Mouse (Mus musculus): ENCODE measurements around the gene Gpr132. TPM values are rescaled to one million over a fixed set of nuclear protein-coding genes. Genes with fewer than 3 reads are reported as not detected.

Gpr132 gene
- polyA plus RNA-seq, 1 experiment, result 0.06 TPM

DNA sequence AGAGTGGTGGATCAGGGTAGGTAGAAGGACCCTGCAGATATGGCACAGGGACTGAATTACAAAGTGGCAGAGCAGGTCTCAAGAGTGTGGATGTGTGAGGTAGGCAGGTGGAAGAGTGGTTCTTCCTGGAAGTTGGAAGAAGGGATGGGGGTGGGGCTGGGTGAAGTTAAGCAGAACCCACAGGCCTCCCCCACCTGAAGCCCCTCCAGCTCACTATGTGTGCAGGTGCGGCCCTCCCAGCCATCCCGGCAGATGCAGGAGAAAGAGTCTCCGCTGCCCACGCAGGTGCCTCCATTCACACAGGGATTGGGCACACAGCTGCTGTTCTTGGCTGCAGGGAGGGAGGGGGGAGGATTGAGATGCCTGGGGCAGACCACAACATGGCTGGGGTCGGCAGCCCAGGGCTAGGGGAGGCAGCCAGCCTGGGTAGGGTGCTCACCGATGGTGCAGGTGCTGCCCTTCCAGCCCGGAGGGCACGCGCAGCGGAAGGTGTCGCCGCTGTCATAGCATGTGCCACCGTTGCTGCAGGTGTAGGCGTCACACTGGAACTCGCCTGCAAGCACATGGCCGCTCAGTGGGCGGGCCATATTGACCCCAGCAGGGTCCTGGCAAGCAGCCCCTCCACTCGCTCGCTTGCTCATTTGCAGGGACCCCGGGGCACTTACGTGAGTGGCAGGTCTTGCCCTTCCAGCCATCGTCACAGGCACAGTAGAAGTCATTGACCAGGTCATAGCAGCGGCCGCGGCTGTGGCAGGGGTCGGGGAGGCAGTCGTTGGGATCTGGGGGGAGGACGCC, 45.1 kb upstream of the Gpr132 start:
- no peaks in the 10 kb centered on the region for H3K27me3 ChIP-seq (ENCODE audit: control insufficient read depth, insufficient read depth, insufficient read length)
- H3K79me3 ChIP-seq (ENCODE audit: low read depth), result no peaks in the 10 kb centered on the region
- no peaks in the 10 kb centered on the region for H3K79me2 ChIP-seq (ENCODE audit: control insufficient read depth, insufficient read depth)
- H3K36me3 ChIP-seq (ENCODE audit: control insufficient read depth, insufficient read depth), result peaks cover 65% of the 10 kb centered on the region
- no peak overlapping the region for H3K4me3 ChIP-seq (ENCODE audit: insufficient read depth, poor library complexity, severe bottlenecking)
- no peak overlapping the region for H3ac ChIP-seq (ENCODE audit: control insufficient read depth, insufficient read length, low read depth)
- TF ChIP-seq MAX (IDR thresholded peaks at IDR 0.05), result no peak
- no peak for TF ChIP-seq CEBPB (IDR thresholded peaks at IDR 0.05; ENCODE audit: low read depth)
- no peak for TF ChIP-seq USF1 (IDR thresholded peaks at IDR 0.05; ENCODE audit: low read depth)
- no peak for TF ChIP-seq FOSL1 (IDR thresholded peaks at IDR 0.05; ENCODE audit: insufficient read depth, low read length, poor library complexity, severe bottlenecking)
- no peak for TF ChIP-seq MYOD1 (IDR thresholded peaks at IDR 0.05; ENCODE audit: control insufficient read depth, insufficient read length, low read depth)
- no peak for TF ChIP-seq MYOG (IDR thresholded peaks at IDR 0.05; ENCODE audit: control insufficient read depth, extremely low read depth, insufficient read length)
- TF ChIP-seq CTCF (IDR thresholded peaks at IDR 0.05; ENCODE audit: control insufficient read depth, insufficient read depth, insufficient read length), result no peak

DNA sequence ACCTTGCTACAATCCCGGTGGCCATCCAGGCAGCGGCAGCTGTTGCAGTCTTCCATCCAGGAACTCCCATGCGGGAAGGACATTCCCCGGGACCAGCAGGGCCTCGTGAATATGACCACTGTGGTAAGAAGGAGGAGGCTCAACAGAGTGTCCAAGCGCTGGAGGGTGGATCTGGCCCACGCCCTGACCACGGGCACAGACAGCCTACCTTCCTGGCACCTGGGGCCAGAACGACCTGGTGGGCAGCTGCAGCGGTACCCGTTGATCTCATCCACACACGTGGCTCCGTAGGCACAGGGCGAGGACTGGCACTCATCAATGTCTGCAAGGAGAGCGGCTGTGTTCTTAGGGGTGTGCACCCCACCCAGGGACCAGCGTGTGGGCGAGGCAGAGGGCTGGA, 43.7 kb upstream of the Gpr132 start:
- no peaks in the 10 kb centered on the region for H3K79me2 ChIP-seq (ENCODE audit: control insufficient read depth, insufficient read depth)
- no peak overlapping the region for H3K4me3 ChIP-seq (ENCODE audit: insufficient read depth, poor library complexity, severe bottlenecking)
- no peaks in the 10 kb centered on the region for H3K79me3 ChIP-seq (ENCODE audit: low read depth)
- H3ac ChIP-seq (ENCODE audit: control insufficient read depth, insufficient read length, low read depth), result no peak overlapping the region
- H3K36me3 ChIP-seq (ENCODE audit: control insufficient read depth, insufficient read depth), result peaks cover 64% of the 10 kb centered on the region
- H3K27me3 ChIP-seq (ENCODE audit: control insufficient read depth, insufficient read depth, insufficient read length), result no peaks in the 10 kb centered on the region
- no peak for TF ChIP-seq CEBPB (IDR thresholded peaks at IDR 0.05; ENCODE audit: low read depth)
- no peak for TF ChIP-seq USF1 (IDR thresholded peaks at IDR 0.05; ENCODE audit: low read depth)
- no peak for TF ChIP-seq CTCF (IDR thresholded peaks at IDR 0.05; ENCODE audit: control insufficient read depth, insufficient read depth, insufficient read length)
- no peak for TF ChIP-seq MYOG (IDR thresholded peaks at IDR 0.05; ENCODE audit: control insufficient read depth, extremely low read depth, insufficient read length)
- no peak for TF ChIP-seq MAX (IDR thresholded peaks at IDR 0.05)
- no peak for TF ChIP-seq FOSL1 (IDR thresholded peaks at IDR 0.05; ENCODE audit: insufficient read depth, low read length, poor library complexity, severe bottlenecking)
- no peak for TF ChIP-seq MYOD1 (IDR thresholded peaks at IDR 0.05; ENCODE audit: control insufficient read depth, insufficient read length, low read depth)

DNA sequence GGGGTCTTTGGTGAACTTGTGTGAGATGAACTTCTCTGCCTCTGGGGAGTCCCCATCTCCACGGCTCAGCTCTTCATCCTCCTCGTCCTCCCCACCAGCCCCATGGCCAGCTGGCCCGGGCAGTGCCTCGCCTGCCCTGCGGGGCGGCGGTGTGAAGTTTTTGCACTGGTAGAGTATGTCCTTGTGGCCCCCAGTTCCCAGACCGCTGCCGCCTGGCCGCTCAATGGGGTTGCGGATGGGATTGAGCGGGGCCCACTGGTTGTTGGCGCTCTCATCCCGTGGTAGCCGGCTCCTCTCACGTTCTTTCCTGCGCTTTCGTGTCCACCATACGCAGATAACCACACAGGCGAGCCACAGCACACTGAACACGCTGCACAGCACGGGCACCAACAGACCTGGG, 41.0 kb upstream of the Gpr132 start:
- no peak overlapping the region for H3K4me3 ChIP-seq (ENCODE audit: insufficient read depth, poor library complexity, severe bottlenecking)
- TF ChIP-seq MYOG (IDR thresholded peaks at IDR 0.05; ENCODE audit: control insufficient read depth, extremely low read depth, insufficient read length) (no peak), CTCF (IDR thresholded peaks at IDR 0.05; ENCODE audit: control insufficient read depth, insufficient read depth, insufficient read length) (no peak), USF1 (IDR thresholded peaks at IDR 0.05; ENCODE audit: low read depth) (no peak), CEBPB (IDR thresholded peaks at IDR 0.05; ENCODE audit: low read depth) (no peak), MYOD1 (IDR thresholded peaks at IDR 0.05; ENCODE audit: control insufficient read depth, insufficient read length, low read depth) (no peak), FOSL1 (IDR thresholded peaks at IDR 0.05; ENCODE audit: insufficient read depth, low read length, poor library complexity, severe bottlenecking) (no peak), MAX (IDR thresholded peaks at IDR 0.05) (no peak)
- H3K27me3 ChIP-seq (ENCODE audit: control insufficient read depth, insufficient read depth, insufficient read length), result no peaks in the 10 kb centered on the region
- no peaks in the 10 kb centered on the region for H3K79me3 ChIP-seq (ENCODE audit: low read depth)
- H3K36me3 ChIP-seq (ENCODE audit: control insufficient read depth, insufficient read depth), result peaks cover 57% of the 10 kb centered on the region
- H3ac ChIP-seq (ENCODE audit: control insufficient read depth, insufficient read length, low read depth), result no peak overlapping the region
- no peaks in the 10 kb centered on the region for H3K79me2 ChIP-seq (ENCODE audit: control insufficient read depth, insufficient read depth)

DNA sequence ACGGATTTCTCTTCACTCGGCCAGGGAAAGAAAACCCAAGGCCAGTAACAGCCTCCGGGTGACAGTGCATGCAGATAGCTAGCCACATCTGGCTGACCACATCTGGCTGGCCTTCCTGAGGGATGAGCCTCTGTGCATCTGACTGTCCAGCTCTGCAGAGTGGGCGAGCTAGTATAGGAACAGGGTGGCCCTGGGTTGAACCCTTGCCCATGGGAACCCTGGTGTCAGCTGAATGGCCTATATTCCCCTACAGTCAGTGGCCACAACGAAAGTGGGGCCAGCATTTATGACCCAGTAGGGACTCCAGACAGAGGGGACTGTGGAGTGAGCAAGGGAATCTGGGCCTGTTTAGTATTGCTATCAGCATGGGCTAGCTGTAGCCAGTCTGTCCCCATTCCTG, 37.0 kb upstream of the Gpr132 start:
- H3K36me3 ChIP-seq (ENCODE audit: control insufficient read depth, insufficient read depth), result peaks cover 28% of the 10 kb centered on the region
- H3K4me3 ChIP-seq (ENCODE audit: insufficient read depth, poor library complexity, severe bottlenecking), result no peak overlapping the region
- no peaks in the 10 kb centered on the region for H3K27me3 ChIP-seq (ENCODE audit: control insufficient read depth, insufficient read depth, insufficient read length)
- no peak overlapping the region for H3ac ChIP-seq (ENCODE audit: control insufficient read depth, insufficient read length, low read depth)
- no peaks in the 10 kb centered on the region for H3K79me3 ChIP-seq (ENCODE audit: low read depth)
- TF ChIP-seq MAX (IDR thresholded peaks at IDR 0.05) (no peak), USF1 (IDR thresholded peaks at IDR 0.05; ENCODE audit: low read depth) (no peak), CEBPB (IDR thresholded peaks at IDR 0.05; ENCODE audit: low read depth) (no peak), MYOD1 (IDR thresholded peaks at IDR 0.05; ENCODE audit: control insufficient read depth, insufficient read length, low read depth) (no peak), FOSL1 (IDR thresholded peaks at IDR 0.05; ENCODE audit: insufficient read depth, low read length, poor library complexity, severe bottlenecking) (no peak)
- no peaks in the 10 kb centered on the region for H3K79me2 ChIP-seq (ENCODE audit: control insufficient read depth, insufficient read depth)

DNA sequence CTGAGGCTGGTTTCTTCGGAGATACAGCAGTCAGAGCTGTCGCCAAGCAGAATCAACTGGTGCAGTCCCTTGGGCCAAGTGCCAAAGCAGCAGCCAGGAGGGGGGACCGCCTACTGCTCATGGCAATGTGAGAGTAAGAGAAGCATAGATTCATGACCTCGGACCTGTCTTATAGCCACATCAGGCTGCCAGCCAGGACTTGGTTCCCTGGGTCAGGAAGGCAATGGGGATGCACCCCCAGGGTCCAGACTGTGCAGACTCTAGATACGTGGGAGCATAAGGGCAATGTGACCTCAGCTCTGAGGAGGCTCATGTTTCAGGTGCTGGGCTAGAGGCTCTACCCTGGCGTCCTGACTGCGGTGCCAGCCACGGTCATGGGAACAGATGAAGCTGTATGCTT, 35.9 kb upstream of the Gpr132 start:
- no peak overlapping the region for H3K4me3 ChIP-seq (ENCODE audit: insufficient read depth, poor library complexity, severe bottlenecking)
- H3K36me3 ChIP-seq (ENCODE audit: control insufficient read depth, insufficient read depth), result peaks cover 18% of the 10 kb centered on the region
- H3ac ChIP-seq (ENCODE audit: control insufficient read depth, insufficient read length, low read depth), result no peak overlapping the region
- H3K27me3 ChIP-seq (ENCODE audit: control insufficient read depth, insufficient read depth, insufficient read length), result no peaks in the 10 kb centered on the region
- TF ChIP-seq CEBPB (IDR thresholded peaks at IDR 0.05; ENCODE audit: low read depth) (no peak), CTCF (IDR thresholded peaks at IDR 0.05; ENCODE audit: control insufficient read depth, insufficient read depth, insufficient read length) (no peak), MYOD1 (IDR thresholded peaks at IDR 0.05; ENCODE audit: control insufficient read depth, insufficient read length, low read depth) (no peak), MYOG (IDR thresholded peaks at IDR 0.05; ENCODE audit: control insufficient read depth, extremely low read depth, insufficient read length) (no peak), MAX (IDR thresholded peaks at IDR 0.05) (no peak), FOSL1 (IDR thresholded peaks at IDR 0.05; ENCODE audit: insufficient read depth, low read length, poor library complexity, severe bottlenecking) (no peak), USF1 (IDR thresholded peaks at IDR 0.05; ENCODE audit: low read depth) (no peak)
- no peaks in the 10 kb centered on the region for H3K79me2 ChIP-seq (ENCODE audit: control insufficient read depth, insufficient read depth)
- no peaks in the 10 kb centered on the region for H3K79me3 ChIP-seq (ENCODE audit: low read depth)

Data from C2C12 (cell line).